Mouse (Mus musculus): Measurements from ENCODE around the gene Hoxc12. TPM values are rescaled to one million over a fixed set of nuclear protein-coding genes. Genes with fewer than 3 reads are reported as not detected.

Gene Hoxc12
- not detected for polyA plus RNA-seq (2014; fragmentation: Illumina TruSeq; extraction: RNeasy Lipid Tissue Mini Kit (QIAGEN cat#74804); ENCODE audit: insufficient read depth, low read depth, low replicate concordance)

DNA sequence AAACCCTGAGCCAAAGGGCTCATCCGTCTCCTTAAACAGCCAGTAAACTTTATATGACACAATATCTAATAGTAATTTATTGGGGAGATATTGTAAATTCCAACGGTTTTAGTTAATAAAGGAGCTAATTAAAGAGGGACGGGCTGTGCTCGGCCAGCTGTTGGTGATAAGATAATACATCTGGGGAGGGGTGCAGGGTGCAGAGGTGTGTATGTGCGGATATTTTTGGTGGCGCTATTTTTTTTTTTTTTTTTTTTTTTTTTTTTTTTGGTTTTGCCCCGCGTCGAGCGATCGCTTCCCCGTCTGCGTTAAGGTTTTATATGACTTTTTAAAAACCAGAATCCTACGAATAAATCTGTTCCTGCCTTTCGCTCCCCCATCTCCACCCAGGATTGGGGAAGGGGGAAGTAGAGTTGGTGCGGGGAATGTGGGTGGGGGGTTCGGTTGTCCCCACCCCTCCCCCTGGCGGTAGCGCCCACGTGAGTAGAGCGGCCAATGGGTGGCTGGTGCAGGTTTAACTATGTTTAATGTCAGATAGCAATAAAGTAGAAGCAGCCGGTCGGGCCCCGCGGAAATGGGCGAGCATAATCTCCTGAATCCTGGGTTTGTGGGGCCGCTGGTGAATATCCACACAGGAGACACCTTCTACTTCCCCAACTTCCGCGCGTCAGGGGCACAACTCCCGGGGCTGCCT, at the start of gene Hoxc12:
Gene Hoxc12 (plus strand): TSS at position 479 of the 694 bp plus-strand sequence.

DNA sequence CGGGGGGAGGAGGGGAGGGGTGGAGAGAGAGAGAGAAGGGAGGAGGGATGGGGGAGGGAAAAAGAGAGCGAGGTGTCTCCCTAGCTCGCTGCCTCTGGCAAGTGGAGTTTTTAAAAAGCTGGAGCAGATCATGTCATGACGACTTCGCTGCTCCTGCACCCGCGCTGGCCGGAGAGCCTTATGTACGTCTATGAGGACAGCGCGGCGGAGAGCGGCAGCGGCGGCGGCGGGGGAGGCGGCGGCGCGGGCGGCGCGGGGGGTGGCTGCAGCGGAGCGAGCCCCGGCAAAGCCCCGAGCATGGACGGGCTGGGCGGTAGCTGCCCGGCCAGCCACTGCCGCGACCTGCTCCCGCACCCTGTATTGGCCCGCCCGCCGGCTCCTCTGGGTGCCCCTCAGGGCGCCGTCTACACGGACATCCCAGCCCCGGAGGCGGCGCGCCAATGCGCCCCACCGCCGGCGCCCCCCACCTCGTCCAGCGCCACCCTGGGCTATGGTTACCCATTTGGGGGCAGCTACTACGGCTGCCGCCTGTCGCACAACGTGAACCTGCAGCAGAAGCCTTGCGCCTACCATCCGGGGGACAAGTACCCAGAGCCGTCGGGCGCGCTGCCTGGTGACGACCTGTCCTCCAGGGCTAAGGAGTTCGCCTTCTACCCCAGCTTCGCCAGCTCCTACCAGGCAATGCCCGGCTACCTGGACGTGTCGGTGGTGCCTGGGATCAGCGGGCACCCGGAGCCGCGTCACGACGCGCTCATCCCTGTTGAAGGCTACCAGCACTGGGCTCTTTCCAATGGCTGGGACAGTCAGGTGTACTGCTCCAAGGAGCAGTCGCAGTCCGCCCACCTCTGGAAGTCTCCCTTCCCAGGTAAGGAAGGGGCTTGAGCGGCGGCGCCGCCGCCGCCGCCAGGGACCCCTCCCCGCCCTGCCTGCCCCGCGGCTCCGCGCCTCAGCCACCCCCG, 15.2 kb upstream of the Hoxc12 start, which contains the start of gene Hoxc13:
Gene Hoxc13 (plus strand): TSS at position 51 of the 959 bp plus-strand sequence.

DNA sequence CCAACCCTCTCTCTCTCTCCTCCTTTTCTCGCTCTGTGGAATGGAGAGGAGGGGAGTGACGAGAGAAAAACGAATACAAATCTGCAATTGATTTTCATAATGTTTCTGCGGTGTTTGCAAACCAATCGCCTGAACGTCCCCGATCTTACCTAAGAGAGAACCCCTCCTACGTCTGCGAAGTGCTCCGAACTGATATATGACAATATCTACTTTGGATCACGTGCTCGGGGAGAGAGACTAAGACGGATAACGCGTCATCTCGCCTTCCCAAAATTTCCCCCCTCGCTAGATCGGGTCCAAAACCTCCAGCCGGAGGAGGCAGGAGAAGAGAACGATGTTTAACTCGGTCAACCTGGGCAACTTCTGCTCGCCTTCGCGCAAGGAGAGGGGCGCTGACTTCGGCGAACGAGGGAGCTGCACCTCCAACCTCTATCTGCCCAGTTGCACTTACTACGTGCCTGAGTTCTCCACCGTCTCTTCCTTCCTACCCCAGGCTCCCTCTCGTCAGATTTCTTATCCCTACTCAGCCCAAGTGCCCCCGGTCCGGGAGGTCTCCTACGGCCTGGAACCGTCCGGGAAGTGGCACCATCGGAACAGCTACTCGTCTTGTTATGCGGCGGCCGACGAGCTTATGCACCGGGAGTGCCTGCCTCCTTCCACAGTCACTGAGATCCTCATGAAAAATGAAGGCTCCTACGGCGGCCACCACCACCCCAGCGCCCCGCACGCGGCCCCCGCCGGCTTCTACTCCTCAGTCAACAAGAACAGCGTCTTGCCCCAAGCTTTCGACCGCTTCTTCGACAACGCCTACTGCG, 17.8 kb downstream of the Hoxc12 start, which contains the start of gene Hoxc11:
Gene Hoxc11 (plus strand): TSS at position 236 of the 815 bp plus-strand sequence.

DNA sequence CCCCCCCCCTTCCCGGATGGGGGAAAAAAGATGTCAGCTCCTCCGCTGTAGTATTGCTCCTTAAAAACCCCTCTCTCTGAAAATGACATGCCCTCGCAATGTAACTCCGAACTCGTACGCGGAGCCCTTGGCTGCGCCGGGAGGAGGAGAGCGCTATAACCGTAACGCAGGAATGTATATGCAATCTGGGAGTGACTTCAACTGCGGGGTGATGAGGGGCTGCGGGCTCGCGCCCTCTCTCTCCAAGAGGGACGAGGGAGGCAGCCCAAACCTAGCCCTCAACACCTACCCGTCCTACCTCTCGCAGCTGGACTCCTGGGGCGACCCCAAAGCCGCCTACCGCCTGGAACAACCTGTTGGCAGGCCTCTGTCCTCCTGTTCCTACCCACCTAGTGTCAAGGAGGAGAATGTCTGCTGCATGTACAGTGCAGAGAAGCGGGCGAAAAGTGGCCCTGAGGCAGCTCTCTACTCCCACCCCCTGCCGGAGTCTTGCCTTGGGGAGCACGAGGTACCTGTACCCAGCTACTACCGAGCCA, 30.3 kb downstream of the Hoxc12 start, which contains the start of gene Hoxc10:
Gene Hoxc10 (plus strand): TSS at position 21 of the 536 bp plus-strand sequence.

DNA sequence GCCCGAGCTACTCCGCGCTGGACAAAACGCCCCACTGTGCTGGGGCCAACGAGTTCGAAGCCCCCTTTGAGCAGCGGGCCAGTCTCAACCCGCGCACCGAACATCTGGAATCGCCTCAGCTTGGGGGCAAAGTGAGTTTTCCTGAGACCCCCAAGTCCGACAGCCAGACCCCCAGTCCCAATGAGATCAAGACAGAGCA, 30.7 kb downstream of the Hoxc12 start, which contains the start of gene Hoxc5:
Gene Hoxc5 (plus strand): TSS at position 132 of the 199 bp plus-strand sequence.

DNA sequence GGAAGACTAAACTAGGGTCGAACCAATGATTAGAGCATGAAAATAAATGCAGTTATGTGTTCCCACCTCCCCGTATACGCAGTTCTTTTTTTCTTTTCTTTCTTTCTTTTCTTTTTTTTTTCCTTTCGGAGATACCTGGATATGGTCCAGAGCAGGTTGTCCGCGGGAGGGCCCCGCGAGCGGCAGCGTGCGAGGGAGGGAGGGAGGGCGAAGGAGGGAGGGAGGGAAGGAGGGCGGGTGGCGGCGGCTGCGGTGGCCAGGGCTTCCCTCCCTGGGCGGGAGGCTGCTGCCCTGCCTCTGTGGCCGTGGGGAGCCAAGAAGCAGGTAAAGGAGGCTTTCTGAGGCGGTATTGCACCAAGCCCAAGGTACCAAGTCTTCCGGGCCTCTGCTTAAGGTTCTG, 39.6 kb downstream of the Hoxc12 start, which contains the start of gene Hoxc9:
Gene Hoxc9 (plus strand): TSS at position 269 of the 400 bp plus-strand sequence.

Other genes with a start within 250 kb of the Hoxc12 start
- gene Calcoco1, start 214.6 kb upstream of the Hoxc12 start, polyA plus RNA-seq (2014; fragmentation: Illumina TruSeq; extraction: RNeasy Lipid Tissue Mini Kit (QIAGEN cat#74804); ENCODE audit: insufficient read depth, low read depth, low replicate concordance) = 44.1 TPM
- not detected for gene Hoxc13, start 15.7 kb upstream of the Hoxc12 start, polyA plus RNA-seq (2014; fragmentation: Illumina TruSeq; extraction: RNeasy Lipid Tissue Mini Kit (QIAGEN cat#74804); ENCODE audit: insufficient read depth, low read depth, low replicate concordance)
- not detected for gene Hoxc11, start 17.7 kb downstream of the Hoxc12 start, polyA plus RNA-seq (2014; fragmentation: Illumina TruSeq; extraction: RNeasy Lipid Tissue Mini Kit (QIAGEN cat#74804); ENCODE audit: insufficient read depth, low read depth, low replicate concordance)
- not detected for gene Hoxc10, start 30.0 kb downstream of the Hoxc12 start, polyA plus RNA-seq (2014; fragmentation: Illumina TruSeq; extraction: RNeasy Lipid Tissue Mini Kit (QIAGEN cat#74804); ENCODE audit: insufficient read depth, low read depth, low replicate concordance)
- gene Hoxc5, start 30.7 kb downstream of the Hoxc12 start, polyA plus RNA-seq (2014; fragmentation: Illumina TruSeq; extraction: RNeasy Lipid Tissue Mini Kit (QIAGEN cat#74804); ENCODE audit: insufficient read depth, low read depth, low replicate concordance) = 0.30 TPM
- not detected for gene Hoxc9, start 39.7 kb downstream of the Hoxc12 start, polyA plus RNA-seq (2014; fragmentation: Illumina TruSeq; extraction: RNeasy Lipid Tissue Mini Kit (QIAGEN cat#74804); ENCODE audit: insufficient read depth, low read depth, low replicate concordance)
- not detected for gene Hoxc8, start 53.9 kb downstream of the Hoxc12 start, polyA plus RNA-seq (2014; fragmentation: Illumina TruSeq; extraction: RNeasy Lipid Tissue Mini Kit (QIAGEN cat#74804); ENCODE audit: insufficient read depth, low read depth, low replicate concordance)
- not detected for gene Hoxc6, start 61.5 kb downstream of the Hoxc12 start, polyA plus RNA-seq (2014; fragmentation: Illumina TruSeq; extraction: RNeasy Lipid Tissue Mini Kit (QIAGEN cat#74804); ENCODE audit: insufficient read depth, low read depth, low replicate concordance)
- 0.11 TPM for gene Hoxc4, start 82.2 kb downstream of the Hoxc12 start, polyA plus RNA-seq (2014; fragmentation: Illumina TruSeq; extraction: RNeasy Lipid Tissue Mini Kit (QIAGEN cat#74804); ENCODE audit: insufficient read depth, low read depth, low replicate concordance)
- gene Smug1, start 230.3 kb downstream of the Hoxc12 start, polyA plus RNA-seq (2014; fragmentation: Illumina TruSeq; extraction: RNeasy Lipid Tissue Mini Kit (QIAGEN cat#74804); ENCODE audit: insufficient read depth, low read depth, low replicate concordance) = 6.3 TPM